Mouse (Mus musculus) lung, embryonic 16.5 days (tissue): Measurements from ENCODE around the gene Hexim1. TPM values are rescaled to one million over a fixed set of nuclear protein-coding genes. Genes with fewer than 3 reads are reported as not detected.

ENCODE experiments used
- ATAC-seq: fragments of 200-750 bp; cut with Nextera tagmentation; 2 replicates; pipeline ENCODE4 v1.8.0; 2017; ENCODE audit warnings: low read depth, mild to moderate bottlenecking, moderate library complexity
- H3K27ac ChIP-seq: fragments of 300-500 bp; sonication (generic); 2 replicates; pipeline ENCODE4 v1.5.1; 2014; ENCODE audit warnings: mild to moderate bottlenecking, control low read depth, low read length
- H3K27me3 ChIP-seq: fragments of 300-500 bp; sonication (generic); 2 replicates; pipeline ENCODE4 v1.6.1; 2014; ENCODE audit warnings: low read depth, low read length, mixed read lengths; ENCODE audit not compliant: control insufficient read depth, insufficient read depth
- H3K36me3 ChIP-seq: fragments of 300-500 bp; sonication (generic); 2 replicates; pipeline ENCODE4 v1.6.1; 2014; ENCODE audit warnings: low read length; ENCODE audit not compliant: control insufficient read depth, insufficient read depth
- H3K4me1 ChIP-seq: fragments of 300-500 bp; sonication (generic); replicated peaks from 2 replicates; pipeline ENCODE4 v1.6.1; 2014; ENCODE audit warnings: low read length, mixed read lengths; ENCODE audit not compliant: control insufficient read depth, insufficient read depth
- H3K4me2 ChIP-seq: fragments of 300-500 bp; sonication (generic); 2 replicates; pipeline ENCODE4 v1.6.1; 2014; ENCODE audit warnings: low read depth, low read length, control low read depth
- H3K4me3 ChIP-seq: fragments of 300-500 bp; sonication (generic); 2 replicates; pipeline ENCODE4 v1.5.1; 2014; ENCODE audit warnings: mild to moderate bottlenecking, low read length, control low read depth
- H3K9ac ChIP-seq: fragments of 300-500 bp; sonication (generic); 2 replicates; pipeline ENCODE4 v1.6.1; 2014; ENCODE audit warnings: low read length, control low read depth
- H3K9me3 ChIP-seq: fragments of 300-500 bp; sonication (generic); 2 replicates; pipeline ENCODE4 v1.6.1; 2016; ENCODE audit warnings: low read length; ENCODE audit not compliant: control insufficient read depth
- WGBS: fragments of 180-500 bp; shearing (Covaris S2); extraction: QIAGEN DNeasy Blood & Tissue Kit; methylation state at CpG from one replicate; pipeline ENCODE4 v1.1.7; 2014; 5-methylcytosine and 5-hydroxymethylcytosine counted together
- polyA plus RNA-seq: library from polyadenylated mRNA; unstranded; fragments of >200 nt; fragmentation: Nextera tagmentation; extraction: Ambion mirVana; gene quantifications from 2 replicates; pipeline ENCODE4 v1.2.1, GENCODE M21; 2015

Gene Hexim1
- polyA plus RNA-seq = 4.6 and 5.2 TPM in 2 replicates

DNA sequence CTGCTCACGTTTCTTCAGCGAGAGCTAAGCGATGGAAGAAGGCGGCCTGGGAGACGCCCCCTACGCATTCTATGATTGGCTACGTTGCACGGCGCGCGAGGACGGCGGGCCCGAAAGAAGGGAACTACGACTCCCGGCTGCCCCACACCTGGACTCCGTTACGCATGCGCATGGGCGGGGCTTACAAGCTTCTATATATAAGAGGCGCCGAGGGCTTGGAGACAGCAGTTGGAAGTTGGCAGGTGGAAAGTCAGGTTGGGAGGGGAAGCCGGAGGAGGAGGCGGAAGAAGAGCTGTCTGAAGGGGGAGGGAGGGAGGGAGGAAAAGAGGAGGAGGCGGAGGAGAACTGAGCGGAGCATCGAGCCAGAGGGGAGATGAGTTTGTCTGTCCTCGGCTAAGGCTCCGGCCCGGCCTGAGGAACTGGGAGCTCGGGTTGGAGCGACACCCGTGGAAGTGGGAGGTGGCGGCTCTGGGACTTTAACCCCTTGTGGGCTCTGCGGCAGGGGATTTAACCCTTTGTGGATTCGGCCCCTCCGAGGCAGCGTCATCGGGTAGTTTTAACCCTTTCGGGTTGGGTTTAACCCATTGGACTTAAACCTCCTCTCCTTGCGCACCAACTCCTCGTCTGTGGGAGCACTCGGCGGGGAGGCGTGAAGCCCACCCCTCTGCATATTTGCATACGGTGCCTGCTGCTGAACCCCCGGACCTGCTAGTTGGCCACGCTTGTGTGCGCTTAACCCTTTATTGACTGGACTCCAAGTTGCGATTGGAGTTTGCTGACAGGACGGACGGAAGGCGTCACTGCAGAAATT, at the start of gene Hexim1:
Hexim1 (plus strand) TSS at position 224 of the 811 bp plus-strand sequence.
- Histone ChIP-seq H3K9me3 (no peaks in the 10 kb centered on the region), H3K27me3 (no peaks in the 10 kb centered on the region), H3K4me2 (peak within 1 kb of the TSS; percentile 92), H3K9ac (peak within 1 kb of the TSS; percentile 93), H3K27ac (peak within 1 kb of the TSS; percentile 94), H3K4me1 (peaks cover 26% of the 10 kb centered on the region), H3K4me3 (peak within 1 kb of the TSS; percentile 79), H3K36me3 (no peaks in the 10 kb centered on the region)
- WGBS = 0% methylated on average over 53 of the region's 53 CpGs
- ATAC-seq = peak; percentile 94

GRCm38 (mm10) chr11:103067051-103067361, 49.0 kb upstream of the Hexim1 start:
- Histone ChIP-seq H3K4me2 (no peak overlapping the region), H3K36me3 (peaks cover 32% of the 10 kb centered on the region)
- 76% methylated on average over 6 of the region's 6 CpGs for WGBS

GRCm38 (mm10) chr11:103067457-103068001, 48.5 kb upstream of the Hexim1 start:
- H3K27me3 ChIP-seq = no peaks in the 10 kb centered on the region
- peaks cover 8% of the 10 kb centered on the region for H3K4me1 ChIP-seq
- peak; percentile 83 for ATAC-seq
- peak overlapping the region; percentile 81 for H3K27ac ChIP-seq
- peaks cover 31% of the 10 kb centered on the region for H3K36me3 ChIP-seq
- WGBS = 46% methylated on average over 8 of the region's 8 CpGs
- no peak overlapping the region for H3K4me2 ChIP-seq
- no peak overlapping the region for H3K9ac ChIP-seq
- H3K9me3 ChIP-seq = no peaks in the 10 kb centered on the region
- no peak overlapping the region for H3K4me3 ChIP-seq

More at GRCm38 (mm10) chr11:103067051-103067361, 49.0 kb upstream of the Hexim1 start:
- peak; percentile 13 for ATAC-seq
- Histone ChIP-seq H3K9me3 (no peaks in the 10 kb centered on the region), H3K27me3 (no peaks in the 10 kb centered on the region), H3K4me1 (peaks cover 8% of the 10 kb centered on the region), H3K27ac (peak overlapping the region; percentile 81), H3K9ac (no peak overlapping the region), H3K4me3 (no peak overlapping the region)

- ATAC-seq = no peak
- Histone ChIP-seq H3K36me3 (peaks cover 31% of the 10 kb centered on the region), H3K4me3 (no peak overlapping the region), H3K9ac (no peak overlapping the region), H3K4me1 (peaks cover 8% of the 10 kb centered on the region), H3K27me3 (no peaks in the 10 kb centered on the region), H3K27ac (peak overlapping the region; percentile 81), H3K4me2 (no peak overlapping the region), H3K9me3 (no peaks in the 10 kb centered on the region)
- WGBS = 85% methylated on average over 4 of the region's 4 CpGs
Measured at GRCm38 (mm10) chr11:103068272-103068671, 47.8 kb upstream of the Hexim1 start.

DNA sequence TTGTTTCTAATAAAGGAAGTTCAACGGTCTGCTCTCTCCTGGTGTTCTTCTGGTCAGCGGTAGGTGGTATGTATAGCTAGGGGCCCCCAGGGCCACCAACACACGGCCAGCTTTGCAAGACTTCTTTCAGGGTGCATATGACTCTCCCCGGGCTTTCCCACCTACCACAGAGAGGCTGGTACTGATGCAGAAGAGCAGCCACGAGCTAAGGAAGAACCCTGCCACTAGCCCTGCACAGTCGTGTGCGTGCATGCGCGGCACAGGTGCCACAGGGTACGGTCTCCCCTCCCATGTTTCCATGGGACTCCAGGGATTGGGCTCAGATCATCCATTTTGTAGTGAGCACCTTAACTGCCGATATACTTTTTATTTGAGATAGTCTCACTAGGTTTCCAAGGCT, 47.1 kb upstream of the Hexim1 start:
- no peak for ATAC-seq
- WGBS = 89% methylated on average over 11 of the region's 11 CpGs

GRCm38 (mm10) chr11:103069731-103070130, 46.3 kb upstream of the Hexim1 start:
- Histone ChIP-seq H3K36me3 (peaks cover 20% of the 10 kb centered on the region), H3K27me3 (no peaks in the 10 kb centered on the region), H3K27ac (no peak overlapping the region), H3K4me3 (no peak overlapping the region), H3K4me2 (no peak overlapping the region), H3K9me3 (no peaks in the 10 kb centered on the region), H3K4me1 (peaks cover 13% of the 10 kb centered on the region), H3K9ac (no peak overlapping the region)
- WGBS = 98% methylated on average over 2 of the region's 2 CpGs
- no peak for ATAC-seq

More for the DNA sequence above, 47.1 kb upstream of the Hexim1 start:
- Histone ChIP-seq H3K4me2 (no peak overlapping the region), H3K27ac (no peak overlapping the region), H3K4me1 (peaks cover 8% of the 10 kb centered on the region), H3K9ac (no peak overlapping the region), H3K4me3 (no peak overlapping the region), H3K9me3 (no peaks in the 10 kb centered on the region), H3K36me3 (peaks cover 29% of the 10 kb centered on the region), H3K27me3 (no peaks in the 10 kb centered on the region)

DNA sequence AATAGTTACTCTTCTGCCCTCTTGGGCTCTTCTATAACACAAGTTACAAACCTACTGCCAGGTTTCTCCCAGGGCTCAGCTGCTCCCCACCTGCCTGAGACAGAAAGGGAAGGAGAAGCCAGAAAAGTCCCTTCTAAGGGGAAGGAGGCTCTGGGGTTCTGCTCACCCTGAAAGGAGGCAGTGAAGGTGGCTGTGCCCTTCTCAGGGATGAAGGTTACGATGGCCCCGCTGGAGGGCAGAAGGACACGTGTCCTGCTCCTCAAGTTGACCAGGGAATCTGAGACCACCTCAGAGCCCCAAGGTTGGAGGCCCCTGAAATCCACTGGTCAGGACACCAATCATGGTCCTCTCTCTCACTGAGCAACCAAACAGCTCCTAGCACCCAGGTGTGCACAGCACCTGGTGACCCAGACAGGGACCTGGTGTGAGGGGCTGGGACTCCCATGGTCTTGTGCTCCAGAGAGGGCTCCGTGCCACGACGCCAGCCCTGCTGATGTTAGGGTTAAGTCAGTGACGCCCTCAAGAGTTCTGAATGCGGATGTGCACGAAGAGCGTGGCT, 45.6 kb upstream of the Hexim1 start:
- Histone ChIP-seq H3K27ac (no peak overlapping the region), H3K9me3 (no peaks in the 10 kb centered on the region), H3K36me3 (peaks cover 15% of the 10 kb centered on the region), H3K4me2 (no peak overlapping the region), H3K27me3 (no peaks in the 10 kb centered on the region), H3K4me3 (no peak overlapping the region), H3K4me1 (peaks cover 18% of the 10 kb centered on the region), H3K9ac (no peak overlapping the region)
- WGBS = 90% methylated on average over 10 of the region's 10 CpGs
- ATAC-seq = no peak

GRCm38 (mm10) chr11:103073671-103074070, 42.4 kb upstream of the Hexim1 start:
- H3K4me1 ChIP-seq = peaks cover 10% of the 10 kb centered on the region
- H3K36me3 ChIP-seq = peaks cover 5% of the 10 kb centered on the region; the same call in 1 of the 2 replicates
- H3K27me3 ChIP-seq = no peaks in the 10 kb centered on the region
- H3K9me3 ChIP-seq = no peaks in the 10 kb centered on the region
- no peak overlapping the region for H3K27ac ChIP-seq
- 87% methylated on average over 7 of the region's 7 CpGs for WGBS
- H3K4me3 ChIP-seq = no peak overlapping the region
- ATAC-seq = no peak
- no peak overlapping the region for H3K4me2 ChIP-seq
- H3K9ac ChIP-seq = no peak overlapping the region

GRCm38 (mm10) chr11:103074121-103074650, 41.8 kb upstream of the Hexim1 start:
- H3K9ac ChIP-seq = no peak overlapping the region
- 0 out of 2 replicates have a peak, but pooled peaks have one; percentile 2 for ATAC-seq
- H3K27me3 ChIP-seq = no peaks in the 10 kb centered on the region
- H3K4me3 ChIP-seq = no peak overlapping the region
- peaks cover under 1% of the 10 kb centered on the region; the same call in 1 of the 2 replicates for H3K36me3 ChIP-seq
- no peak overlapping the region for H3K27ac ChIP-seq
- WGBS = 59% methylated on average over 10 of the region's 10 CpGs
- peaks cover 10% of the 10 kb centered on the region for H3K4me1 ChIP-seq
- H3K9me3 ChIP-seq = no peaks in the 10 kb centered on the region
- H3K4me2 ChIP-seq = peak overlapping the region; percentile 13; the same call in 1 of the 2 replicates
